Mouse (Mus musculus): ENCODE measurements at regions not wholly inside any gene's neighbourhood (a gene's known extent, or its start where the extent isn't known, plus 50 kb on each side); places are given as distances from the start of the nearest gene placed in this dataset.

- no peaks in the 10 kb centered on the region for H3K4me1 ChIP-seq
- no peaks in the 10 kb centered on the region for H3K27me3 ChIP-seq
- H3K9me3 ChIP-seq = no peaks in the 10 kb centered on the region
- 42% methylated on average over 1 of the region's 1 CpGs for WGBS
- no peak overlapping the region for H3K27ac ChIP-seq (replicated peaks)
- no peak for ATAC-seq (replicated peaks)
- H3K9ac ChIP-seq (replicated peaks) = no peak overlapping the region
- no peak overlapping the region for H3K4me3 ChIP-seq
- H3K36me3 ChIP-seq = no peaks in the 10 kb centered on the region
- H3K4me2 ChIP-seq (replicated peaks) = no peak overlapping the region
Measured at GRCm38 (mm10) chr12:47466740-47467139, 648.0 kb upstream of the Nova1 start.

DNA sequence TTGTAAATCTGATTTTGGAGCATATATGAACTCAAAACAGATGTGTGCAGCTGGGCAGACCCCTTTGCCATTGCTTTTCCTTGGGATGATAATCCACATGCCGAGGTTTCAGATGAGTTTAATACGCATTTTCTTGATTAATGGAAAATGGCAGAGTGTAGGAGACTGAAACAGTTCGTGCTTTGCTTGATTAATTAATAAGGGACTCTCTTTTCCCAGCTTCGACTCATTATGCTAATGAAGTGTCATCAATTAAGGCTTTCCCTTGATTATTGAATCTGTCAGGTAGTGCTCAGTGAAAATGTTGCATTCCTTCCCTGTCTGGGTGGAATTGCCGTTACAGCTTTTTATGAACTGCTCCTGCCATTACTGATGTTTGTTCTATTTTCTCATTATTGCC, 647.2 kb upstream of the Nova1 start:
- Histone ChIP-seq H3K36me3 (no peaks in the 10 kb centered on the region), H3K27ac (replicated peaks) (no peak overlapping the region), H3K4me2 (replicated peaks) (no peak overlapping the region), H3K27me3 (no peaks in the 10 kb centered on the region), H3K4me3 (no peak overlapping the region), H3K4me1 (no peaks in the 10 kb centered on the region), H3K9ac (replicated peaks) (no peak overlapping the region), H3K9me3 (no peaks in the 10 kb centered on the region)
- WGBS = 48% methylated on average over 5 of the region's 5 CpGs
- no peak for ATAC-seq (replicated peaks)

GRCm38 (mm10) chr12:47431669-47432068, 612.9 kb upstream of the Nova1 start:
- ATAC-seq (replicated peaks) = no peak
- H3K27ac ChIP-seq (replicated peaks) = no peak overlapping the region
- 57% methylated on average over 1 of the region's 1 CpGs for WGBS
- H3K9me3 ChIP-seq = no peaks in the 10 kb centered on the region
- H3K27me3 ChIP-seq = no peaks in the 10 kb centered on the region
- no peak overlapping the region for H3K4me2 ChIP-seq (replicated peaks)
- no peak overlapping the region for H3K9ac ChIP-seq (replicated peaks)
- H3K36me3 ChIP-seq = no peaks in the 10 kb centered on the region
- H3K4me1 ChIP-seq = no peaks in the 10 kb centered on the region
- H3K4me3 ChIP-seq = no peak overlapping the region

GRCm38 (mm10) chr12:47412251-47412650, 593.5 kb upstream of the Nova1 start:
- Histone ChIP-seq H3K36me3 (no peaks in the 10 kb centered on the region), H3K4me1 (no peaks in the 10 kb centered on the region), H3K9me3 (no peaks in the 10 kb centered on the region), H3K4me2 (replicated peaks) (no peak overlapping the region), H3K9ac (replicated peaks) (no peak overlapping the region), H3K27ac (replicated peaks) (no peak overlapping the region), H3K27me3 (no peaks in the 10 kb centered on the region), H3K4me3 (no peak overlapping the region)
- ATAC-seq (replicated peaks) = no peak
- 59% methylated on average over 4 of the region's 4 CpGs for WGBS

GRCm38 (mm10) chr12:47406563-47406962, 587.8 kb upstream of the Nova1 start:
- ATAC-seq (replicated peaks) = no peak
- H3K4me2 ChIP-seq (replicated peaks) = no peak overlapping the region
- no peaks in the 10 kb centered on the region for H3K9me3 ChIP-seq
- H3K9ac ChIP-seq (replicated peaks) = no peak overlapping the region
- WGBS = 87% methylated on average over 2 of the region's 2 CpGs
- no peaks in the 10 kb centered on the region for H3K4me1 ChIP-seq
- no peak overlapping the region for H3K4me3 ChIP-seq
- no peaks in the 10 kb centered on the region for H3K27me3 ChIP-seq
- no peaks in the 10 kb centered on the region for H3K36me3 ChIP-seq
- H3K27ac ChIP-seq (replicated peaks) = no peak overlapping the region

- H3K27ac ChIP-seq (replicated peaks) = no peak overlapping the region
- ATAC-seq (replicated peaks) = no peak
- no peak overlapping the region for H3K4me3 ChIP-seq
- H3K36me3 ChIP-seq = no peaks in the 10 kb centered on the region
- no peak overlapping the region for H3K4me2 ChIP-seq (replicated peaks)
- H3K4me1 ChIP-seq = no peaks in the 10 kb centered on the region
- H3K9ac ChIP-seq (replicated peaks) = no peak overlapping the region
- 98% methylated on average over 2 of the region's 2 CpGs for WGBS
- no peaks in the 10 kb centered on the region for H3K27me3 ChIP-seq
- H3K9me3 ChIP-seq = no peaks in the 10 kb centered on the region
Measured at GRCm38 (mm10) chr12:47406131-47406530, 587.4 kb upstream of the Nova1 start.

DNA sequence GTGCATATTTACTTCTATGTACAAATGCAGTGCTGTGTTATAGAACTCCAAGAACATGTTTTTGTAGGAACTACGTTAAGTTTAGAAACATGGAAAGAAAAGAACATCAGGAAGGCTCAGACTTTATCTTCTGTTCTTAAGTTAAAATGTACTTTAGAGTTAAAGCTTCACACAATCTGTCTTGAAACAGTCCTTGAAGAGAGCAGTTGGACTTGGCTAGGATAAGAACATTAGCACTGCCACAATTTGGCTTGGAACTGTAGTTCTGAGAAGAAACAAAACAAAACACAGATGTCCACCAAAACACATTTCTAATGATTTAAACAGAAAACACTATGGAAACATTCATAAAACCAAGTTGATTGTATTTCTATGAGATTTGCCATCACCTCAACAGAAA, 564.5 kb upstream of the Nova1 start:
- WGBS = 85% methylated on average over 1 of the region's 1 CpGs
- ATAC-seq (replicated peaks) = no peak
- no peak overlapping the region for H3K9ac ChIP-seq (replicated peaks)
- H3K36me3 ChIP-seq = no peaks in the 10 kb centered on the region
- H3K27me3 ChIP-seq = no peaks in the 10 kb centered on the region
- no peaks in the 10 kb centered on the region for H3K9me3 ChIP-seq
- H3K4me2 ChIP-seq (replicated peaks) = no peak overlapping the region
- no peak overlapping the region for H3K27ac ChIP-seq (replicated peaks)
- H3K4me3 ChIP-seq = no peak overlapping the region
- no peaks in the 10 kb centered on the region for H3K4me1 ChIP-seq

DNA sequence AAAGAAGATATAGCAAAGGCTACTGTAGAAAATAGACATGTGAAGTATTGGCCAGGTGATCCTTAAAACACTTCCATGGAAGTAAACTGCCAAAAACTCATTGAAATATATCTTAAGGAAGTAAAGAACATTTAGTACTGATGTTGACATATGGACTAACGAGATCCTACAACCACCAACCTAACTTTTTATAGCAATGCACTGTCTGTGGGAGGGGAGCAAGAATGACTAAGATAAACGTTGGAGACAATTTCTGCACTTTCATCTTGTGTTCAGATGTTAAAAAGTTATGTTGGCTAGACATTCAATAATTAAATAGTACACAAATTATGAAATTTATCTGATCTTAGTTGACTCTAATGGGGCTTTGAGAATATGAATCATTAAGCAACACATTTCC, 534.5 kb upstream of the Nova1 start:
- no peaks in the 10 kb centered on the region for H3K9me3 ChIP-seq
- H3K27me3 ChIP-seq = no peaks in the 10 kb centered on the region
- H3K4me3 ChIP-seq = no peak overlapping the region
- no peak overlapping the region for H3K4me2 ChIP-seq (replicated peaks)
- H3K36me3 ChIP-seq = no peaks in the 10 kb centered on the region
- no peak for ATAC-seq (replicated peaks)
- no peaks in the 10 kb centered on the region for H3K4me1 ChIP-seq
- H3K9ac ChIP-seq (replicated peaks) = no peak overlapping the region
- WGBS = 80% methylated on average over 2 of the region's 2 CpGs
- no peak overlapping the region for H3K27ac ChIP-seq (replicated peaks)

GRCm38 (mm10) chr12:47351229-47351628, 532.5 kb upstream of the Nova1 start:
- 96% methylated on average over 1 of the region's 1 CpGs for WGBS
- H3K4me2 ChIP-seq (replicated peaks) = no peak overlapping the region
- no peak overlapping the region for H3K9ac ChIP-seq (replicated peaks)
- H3K36me3 ChIP-seq = no peaks in the 10 kb centered on the region
- H3K9me3 ChIP-seq = no peaks in the 10 kb centered on the region
- H3K4me3 ChIP-seq = no peak overlapping the region
- no peak for ATAC-seq (replicated peaks)
- H3K27ac ChIP-seq (replicated peaks) = no peak overlapping the region
- H3K4me1 ChIP-seq = no peaks in the 10 kb centered on the region
- no peaks in the 10 kb centered on the region for H3K27me3 ChIP-seq

GRCm38 (mm10) chr12:47313413-47313812, 494.7 kb upstream of the Nova1 start:
- 20% methylated on average over 2 of the region's 2 CpGs for WGBS
- Histone ChIP-seq H3K4me2 (replicated peaks) (no peak overlapping the region), H3K27me3 (no peaks in the 10 kb centered on the region), H3K27ac (replicated peaks) (no peak overlapping the region), H3K4me3 (no peak overlapping the region), H3K9me3 (no peaks in the 10 kb centered on the region), H3K36me3 (no peaks in the 10 kb centered on the region), H3K4me1 (no peaks in the 10 kb centered on the region), H3K9ac (replicated peaks) (no peak overlapping the region)
- ATAC-seq (replicated peaks) = no peak

GRCm38 (mm10) chr12:47275904-47276303, 457.2 kb upstream of the Nova1 start:
- Histone ChIP-seq H3K27me3 (no peaks in the 10 kb centered on the region), H3K4me2 (replicated peaks) (no peak overlapping the region), H3K9ac (replicated peaks) (no peak overlapping the region), H3K4me1 (no peaks in the 10 kb centered on the region), H3K36me3 (no peaks in the 10 kb centered on the region), H3K27ac (replicated peaks) (no peak overlapping the region), H3K9me3 (no peaks in the 10 kb centered on the region), H3K4me3 (no peak overlapping the region)
- 64% methylated on average over 3 of the region's 3 CpGs for WGBS
- no peak for ATAC-seq (replicated peaks)

DNA sequence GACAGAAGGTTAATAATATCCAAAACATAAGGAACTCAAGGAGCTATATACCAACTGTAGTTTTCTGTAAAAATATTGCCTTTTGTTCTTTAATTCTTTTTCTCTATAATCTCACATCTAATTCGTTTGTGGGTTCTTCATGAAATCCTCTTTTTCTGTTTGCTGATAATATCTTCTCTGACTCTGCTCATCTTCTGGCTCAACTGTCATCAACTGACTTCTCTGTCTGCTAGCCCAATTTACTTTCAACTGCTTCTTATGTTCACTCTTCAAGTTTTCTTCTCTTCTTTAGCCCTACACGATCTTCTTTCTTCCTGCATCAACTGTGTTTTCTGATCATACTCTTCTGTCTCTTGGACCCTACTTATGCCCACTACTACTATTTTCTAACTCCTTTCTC, 453.6 kb upstream of the Nova1 start:
- Histone ChIP-seq H3K36me3 (no peaks in the 10 kb centered on the region), H3K4me1 (no peaks in the 10 kb centered on the region), H3K9ac (replicated peaks) (no peak overlapping the region), H3K9me3 (no peaks in the 10 kb centered on the region), H3K27me3 (no peaks in the 10 kb centered on the region), H3K27ac (replicated peaks) (no peak overlapping the region), H3K4me2 (replicated peaks) (no peak overlapping the region), H3K4me3 (no peak overlapping the region)
- WGBS = 85% methylated on average over 2 of the region's 2 CpGs
- no peak for ATAC-seq (replicated peaks)

GRCm38 (mm10) chr12:47264118-47264517, 445.4 kb upstream of the Nova1 start:
- Histone ChIP-seq H3K4me1 (no peaks in the 10 kb centered on the region), H3K36me3 (no peaks in the 10 kb centered on the region), H3K9me3 (no peaks in the 10 kb centered on the region), H3K4me3 (no peak overlapping the region), H3K4me2 (replicated peaks) (no peak overlapping the region), H3K27me3 (no peaks in the 10 kb centered on the region), H3K9ac (replicated peaks) (no peak overlapping the region), H3K27ac (replicated peaks) (no peak overlapping the region)
- no peak for ATAC-seq (replicated peaks)
- WGBS = 62% methylated on average over 1 of the region's 1 CpGs

All from forebrain, embryonic 15.5 days (tissue).